Mouse (Mus musculus): ENCODE results near the gene Fscn1. TPM values are rescaled to one million over a fixed set of nuclear protein-coding genes. Genes with fewer than 3 reads are reported as not detected.

Gene Fscn1
- polyA plus RNA-seq, 1 experiment = 634 TPM

GRCm38 (mm10) chr5:142924336-142924959, 35.7 kb upstream of the Fscn1 start:
- TF ChIP-seq POLR2A (IDR thresholded peaks at IDR 0.05; ENCODE audit: borderline replicate concordance, extremely low read depth, insufficient read depth, insufficient read length, poor library complexity, severe bottlenecking) = no peak
- TF ChIP-seq CTCF (IDR thresholded peaks at IDR 0.05; ENCODE audit: borderline replicate concordance, extremely low read depth, insufficient read depth, insufficient read length) = no peak
- peak; percentile 24 for DNase-seq (ENCODE audit: low read depth)

GRCm38 (mm10) chr5:142926204-142926939, 33.8 kb upstream of the Fscn1 start:
- TF ChIP-seq CTCF (IDR thresholded peaks at IDR 0.05; ENCODE audit: borderline replicate concordance, extremely low read depth, insufficient read depth, insufficient read length) (no peak), POLR2A (IDR thresholded peaks at IDR 0.05; ENCODE audit: borderline replicate concordance, extremely low read depth, insufficient read depth, insufficient read length, poor library complexity, severe bottlenecking) (no peak)
- peak; percentile 63 for DNase-seq (ENCODE audit: low read depth)

GRCm38 (mm10) chr5:142926940-142927228, 33.3 kb upstream of the Fscn1 start:
- TF ChIP-seq POLR2A (IDR thresholded peaks at IDR 0.05; ENCODE audit: borderline replicate concordance, extremely low read depth, insufficient read depth, insufficient read length, poor library complexity, severe bottlenecking) (no peak), CTCF (IDR thresholded peaks at IDR 0.05; ENCODE audit: borderline replicate concordance, extremely low read depth, insufficient read depth, insufficient read length) (no peak)

GRCm38 (mm10) chr5:142927341-142927930, 32.7 kb upstream of the Fscn1 start:
- TF ChIP-seq POLR2A (IDR thresholded peaks at IDR 0.05; ENCODE audit: borderline replicate concordance, extremely low read depth, insufficient read depth, insufficient read length, poor library complexity, severe bottlenecking) = no peak
- no peak for TF ChIP-seq CTCF (IDR thresholded peaks at IDR 0.05; ENCODE audit: borderline replicate concordance, extremely low read depth, insufficient read depth, insufficient read length)

More at GRCm38 (mm10) chr5:142926940-142927228, 33.3 kb upstream of the Fscn1 start:
- no peak for DNase-seq (ENCODE audit: low read depth)

GRCm38 (mm10) chr5:142928749-142929399, 31.3 kb upstream of the Fscn1 start:
- no peak for TF ChIP-seq CTCF (IDR thresholded peaks at IDR 0.05; ENCODE audit: borderline replicate concordance, extremely low read depth, insufficient read depth, insufficient read length)
- TF ChIP-seq POLR2A (IDR thresholded peaks at IDR 0.05; ENCODE audit: borderline replicate concordance, extremely low read depth, insufficient read depth, insufficient read length, poor library complexity, severe bottlenecking) = no peak
- DNase-seq (ENCODE audit: low read depth) = peak; percentile 60

More at GRCm38 (mm10) chr5:142927341-142927930, 32.7 kb upstream of the Fscn1 start:
- DNase-seq (ENCODE audit: low read depth) = no peak

GRCm38 (mm10) chr5:142929400-142929752, 30.8 kb upstream of the Fscn1 start:
- no peak for TF ChIP-seq CTCF (IDR thresholded peaks at IDR 0.05; ENCODE audit: borderline replicate concordance, extremely low read depth, insufficient read depth, insufficient read length)
- no peak for TF ChIP-seq POLR2A (IDR thresholded peaks at IDR 0.05; ENCODE audit: borderline replicate concordance, extremely low read depth, insufficient read depth, insufficient read length, poor library complexity, severe bottlenecking)

GRCm38 (mm10) chr5:142931241-142931745, 28.9 kb upstream of the Fscn1 start:
- no peak for DNase-seq (ENCODE audit: low read depth)
- TF ChIP-seq CTCF (IDR thresholded peaks at IDR 0.05; ENCODE audit: borderline replicate concordance, extremely low read depth, insufficient read depth, insufficient read length) (no peak), POLR2A (IDR thresholded peaks at IDR 0.05; ENCODE audit: borderline replicate concordance, extremely low read depth, insufficient read depth, insufficient read length, poor library complexity, severe bottlenecking) (no peak)

More at GRCm38 (mm10) chr5:142929400-142929752, 30.8 kb upstream of the Fscn1 start:
- DNase-seq (ENCODE audit: low read depth) = peak; percentile 52

- TF ChIP-seq POLR2A (IDR thresholded peaks at IDR 0.05; ENCODE audit: borderline replicate concordance, extremely low read depth, insufficient read depth, insufficient read length, poor library complexity, severe bottlenecking) (no peak), CTCF (IDR thresholded peaks at IDR 0.05; ENCODE audit: borderline replicate concordance, extremely low read depth, insufficient read depth, insufficient read length) (peak; percentile 67)
- peak; percentile 77 for DNase-seq (ENCODE audit: low read depth)
These were observed 28.0 kb upstream of the Fscn1 start for GRCm38 (mm10) chr5:142932084-142932685.

GRCm38 (mm10) chr5:142932731-142933130, 27.4 kb upstream of the Fscn1 start:
- DNase-seq (ENCODE audit: low read depth) = no peak
- TF ChIP-seq POLR2A (IDR thresholded peaks at IDR 0.05; ENCODE audit: borderline replicate concordance, extremely low read depth, insufficient read depth, insufficient read length, poor library complexity, severe bottlenecking) (no peak), CTCF (IDR thresholded peaks at IDR 0.05; ENCODE audit: borderline replicate concordance, extremely low read depth, insufficient read depth, insufficient read length) (no peak)

GRCm38 (mm10) chr5:142935642-142936335, 24.4 kb upstream of the Fscn1 start:
- peak; percentile 84 for DNase-seq (ENCODE audit: low read depth)
- TF ChIP-seq POLR2A (IDR thresholded peaks at IDR 0.05; ENCODE audit: borderline replicate concordance, extremely low read depth, insufficient read depth, insufficient read length, poor library complexity, severe bottlenecking) (no peak), CTCF (IDR thresholded peaks at IDR 0.05; ENCODE audit: borderline replicate concordance, extremely low read depth, insufficient read depth, insufficient read length) (peak; percentile 43; the same call in 1 of the 2 replicates)
